Mouse (Mus musculus) ES-E14 (cell line): Measurements from ENCODE around the gene Tspo.

ENCODE experiments used
- CHD2 ChIP-seq: IDR thresholded peaks from 2 replicates; pipeline ENCODE4 v1.6.1; 2014; ENCODE audit warnings: mild to moderate bottlenecking, low read depth, low read length, inconsistent platforms
- HCFC1 ChIP-seq: IDR thresholded peaks from 2 replicates; pipeline ENCODE4 v1.6.1; 2012; ENCODE audit warnings: low read length, inconsistent platforms, borderline replicate concordance; ENCODE audit not compliant: insufficient read depth
- MAFK ChIP-seq: IDR thresholded peaks from 2 replicates; pipeline ENCODE4 v1.6.1; 2014; ENCODE audit warnings: mild to moderate bottlenecking, low read depth, low read length, inconsistent platforms; ENCODE audit not compliant: insufficient read depth
- ZC3H11A ChIP-seq: IDR thresholded peaks from 2 replicates; pipeline ENCODE4 v1.6.1; 2012; ENCODE audit warnings: low read depth, mild to moderate bottlenecking, inconsistent platforms, low read length, borderline replicate concordance

DNA sequence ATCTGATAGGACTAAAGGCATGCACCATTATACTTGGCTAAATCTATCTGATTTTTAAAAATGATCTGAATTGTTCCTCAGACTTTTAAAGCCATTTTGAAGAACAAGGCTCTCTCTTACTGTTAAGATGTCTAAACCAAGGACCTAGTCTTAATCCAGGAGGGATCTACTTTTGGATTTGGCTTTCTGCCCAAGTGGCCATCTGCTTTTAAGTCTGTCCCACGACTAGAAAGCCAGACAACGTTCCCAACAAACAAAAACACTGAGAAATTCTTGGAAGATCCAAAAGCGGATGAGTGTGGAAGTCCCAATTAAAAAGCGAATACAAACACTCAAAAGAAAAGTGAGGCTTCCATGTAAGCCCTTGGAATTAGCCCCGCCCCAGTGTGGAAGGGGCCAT lies 48.4 kb upstream of the Tspo start:
- no peak for TF ChIP-seq HCFC1
- TF ChIP-seq MAFK, result no peak
- TF ChIP-seq CHD2, result no peak
- TF ChIP-seq ZC3H11A, result no peak
